Mouse (Mus musculus): ENCODE data around the gene Nefh. TPM values are rescaled to one million over a fixed set of nuclear protein-coding genes. Genes with fewer than 3 reads are reported as not detected.

The Nefh gene
- polyA plus RNA-seq, 1 experiment from 2014 or later, result 0.43 TPM

GRCm38 (mm10) chr11:4984249-4984648 is 36.4 kb upstream of the Nefh start:
- peak overlapping the region; percentile 49 for H3K4me2 ChIP-seq
- no peaks in the 10 kb centered on the region for H3K9me3 ChIP-seq (replicated peaks; ENCODE audit: control insufficient read depth, low read length)
- no peak overlapping the region for H3K27ac ChIP-seq (ENCODE audit: low read depth, low read length)
- H3K36me3 ChIP-seq (ENCODE audit: control insufficient read depth, insufficient read depth, low read length), result no peaks in the 10 kb centered on the region
- H3K27me3 ChIP-seq (ENCODE audit: control insufficient read depth, insufficient read depth, low read length), result no peaks in the 10 kb centered on the region
- no peak for ATAC-seq (replicated peaks; ENCODE audit: insufficient number of reproducible peaks, low FRiP score, low TSS enrichment)
- WGBS (ENCODE audit: insufficient replicate concordance), result 4% methylated on average over 5 of the region's 5 CpGs
- peaks cover 6% of the 10 kb centered on the region for H3K4me1 ChIP-seq (ENCODE audit: control insufficient read depth, insufficient read depth, low read length)
- no peak overlapping the region for H3K9ac ChIP-seq (ENCODE audit: low read depth, low read length)
- H3K4me3 ChIP-seq (ENCODE audit: low read depth, low read length), result peak overlapping the region; percentile 8; the same call in 1 of the 2 replicates

- Histone ChIP-seq H3K4me1 (ENCODE audit: control insufficient read depth, insufficient read depth, low read length) (peaks cover 6% of the 10 kb centered on the region), H3K27ac (ENCODE audit: low read depth, low read length) (no peak overlapping the region), H3K9ac (ENCODE audit: low read depth, low read length) (no peak overlapping the region), H3K9me3 (replicated peaks; ENCODE audit: control insufficient read depth, low read length) (no peaks in the 10 kb centered on the region), H3K4me2 (no peak overlapping the region; the same call in 1 of the 2 replicates), H3K27me3 (ENCODE audit: control insufficient read depth, insufficient read depth, low read length) (no peaks in the 10 kb centered on the region), H3K4me3 (ENCODE audit: low read depth, low read length) (no peak overlapping the region), H3K36me3 (ENCODE audit: control insufficient read depth, insufficient read depth, low read length) (no peaks in the 10 kb centered on the region)
- 45% methylated on average over 2 of the region's 2 CpGs for WGBS (ENCODE audit: insufficient replicate concordance)
- ATAC-seq (replicated peaks; ENCODE audit: insufficient number of reproducible peaks, low FRiP score, low TSS enrichment), result no peak
These were observed 35.7 kb upstream of the Nefh start for GRCm38 (mm10) chr11:4983538-4983937.

GRCm38 (mm10) chr11:4983010-4983409 is 35.1 kb upstream of the Nefh start:
- WGBS (ENCODE audit: insufficient replicate concordance), result 66% methylated on average over 3 of the region's 3 CpGs
- H3K4me2 ChIP-seq, result no peak overlapping the region
- H3K4me1 ChIP-seq (ENCODE audit: control insufficient read depth, insufficient read depth, low read length), result peaks cover 6% of the 10 kb centered on the region
- no peaks in the 10 kb centered on the region for H3K9me3 ChIP-seq (replicated peaks; ENCODE audit: control insufficient read depth, low read length)
- H3K4me3 ChIP-seq (ENCODE audit: low read depth, low read length), result no peak overlapping the region
- H3K9ac ChIP-seq (ENCODE audit: low read depth, low read length), result no peak overlapping the region
- no peak overlapping the region for H3K27ac ChIP-seq (ENCODE audit: low read depth, low read length)
- H3K36me3 ChIP-seq (ENCODE audit: control insufficient read depth, insufficient read depth, low read length), result no peaks in the 10 kb centered on the region
- no peak for ATAC-seq (replicated peaks; ENCODE audit: insufficient number of reproducible peaks, low FRiP score, low TSS enrichment)
- H3K27me3 ChIP-seq (ENCODE audit: control insufficient read depth, insufficient read depth, low read length), result no peaks in the 10 kb centered on the region

- peak overlapping the region; percentile 45 for H3K4me2 ChIP-seq
- 5% methylated on average over 14 of the region's 14 CpGs for WGBS (ENCODE audit: insufficient replicate concordance)
These were observed 27.8 kb upstream of the Nefh start for GRCm38 (mm10) chr11:4975623-4976022.

GRCm38 (mm10) chr11:4974376-4975122 is 26.7 kb upstream of the Nefh start:
- Histone ChIP-seq H3K4me3 (ENCODE audit: low read depth, low read length) (no peak overlapping the region), H3K27me3 (ENCODE audit: control insufficient read depth, insufficient read depth, low read length) (no peaks in the 10 kb centered on the region), H3K9me3 (replicated peaks; ENCODE audit: control insufficient read depth, low read length) (no peaks in the 10 kb centered on the region), H3K36me3 (ENCODE audit: control insufficient read depth, insufficient read depth, low read length) (no peaks in the 10 kb centered on the region), H3K9ac (ENCODE audit: low read depth, low read length) (no peak overlapping the region), H3K27ac (ENCODE audit: low read depth, low read length) (peak overlapping the region; percentile 2; the same call in 1 of the 2 replicates), H3K4me2 (no peak overlapping the region), H3K4me1 (ENCODE audit: control insufficient read depth, insufficient read depth, low read length) (no peaks in the 10 kb centered on the region)
- 0 out of 2 replicates have a peak, but pooled peaks have one; percentile 7 for ATAC-seq (replicated peaks; ENCODE audit: insufficient number of reproducible peaks, low FRiP score, low TSS enrichment)
- 54% methylated on average over 11 of the region's 11 CpGs for WGBS (ENCODE audit: insufficient replicate concordance)

More at GRCm38 (mm10) chr11:4975623-4976022, 27.8 kb upstream of the Nefh start:
- no peak for ATAC-seq (replicated peaks; ENCODE audit: insufficient number of reproducible peaks, low FRiP score, low TSS enrichment)
- Histone ChIP-seq H3K27me3 (ENCODE audit: control insufficient read depth, insufficient read depth, low read length) (no peaks in the 10 kb centered on the region), H3K4me3 (ENCODE audit: low read depth, low read length) (no peak overlapping the region), H3K9ac (ENCODE audit: low read depth, low read length) (no peak overlapping the region), H3K4me1 (ENCODE audit: control insufficient read depth, insufficient read depth, low read length) (no peaks in the 10 kb centered on the region), H3K27ac (ENCODE audit: low read depth, low read length) (no peak overlapping the region), H3K36me3 (ENCODE audit: control insufficient read depth, insufficient read depth, low read length) (no peaks in the 10 kb centered on the region), H3K9me3 (replicated peaks; ENCODE audit: control insufficient read depth, low read length) (no peaks in the 10 kb centered on the region)

- Histone ChIP-seq H3K9ac (ENCODE audit: low read depth, low read length) (no peak overlapping the region), H3K4me2 (no peak overlapping the region), H3K27me3 (ENCODE audit: control insufficient read depth, insufficient read depth, low read length) (no peaks in the 10 kb centered on the region), H3K27ac (ENCODE audit: low read depth, low read length) (no peak overlapping the region), H3K36me3 (ENCODE audit: control insufficient read depth, insufficient read depth, low read length) (no peaks in the 10 kb centered on the region), H3K9me3 (replicated peaks; ENCODE audit: control insufficient read depth, low read length) (no peaks in the 10 kb centered on the region), H3K4me3 (ENCODE audit: low read depth, low read length) (no peak overlapping the region), H3K4me1 (ENCODE audit: control insufficient read depth, insufficient read depth, low read length) (no peaks in the 10 kb centered on the region)
- ATAC-seq (replicated peaks; ENCODE audit: insufficient number of reproducible peaks, low FRiP score, low TSS enrichment), result no peak
- WGBS (ENCODE audit: insufficient replicate concordance), result 69% methylated on average over 2 of the region's 2 CpGs
These were observed 26.0 kb upstream of the Nefh start for GRCm38 (mm10) chr11:4973871-4974256.

GRCm38 (mm10) chr11:4972967-4973870 is 25.4 kb upstream of the Nefh start:
- no peak for ATAC-seq (replicated peaks; ENCODE audit: insufficient number of reproducible peaks, low FRiP score, low TSS enrichment)
- WGBS (ENCODE audit: insufficient replicate concordance), result 59% methylated on average over 13 of the region's 13 CpGs
- H3K27ac ChIP-seq (ENCODE audit: low read depth, low read length), result no peak overlapping the region

GRCm38 (mm10) chr11:4968376-4968775 is 20.5 kb upstream of the Nefh start:
- Histone ChIP-seq H3K4me3 (ENCODE audit: low read depth, low read length) (no peak overlapping the region), H3K9ac (ENCODE audit: low read depth, low read length) (0 out of 2 replicates have a peak overlapping the region, but pooled peaks have one; percentile 16), H3K4me1 (ENCODE audit: control insufficient read depth, insufficient read depth, low read length) (peaks cover 4% of the 10 kb centered on the region; the same call in 1 of the 2 replicates), H3K36me3 (ENCODE audit: control insufficient read depth, insufficient read depth, low read length) (no peaks in the 10 kb centered on the region), H3K27me3 (ENCODE audit: control insufficient read depth, insufficient read depth, low read length) (no peaks in the 10 kb centered on the region), H3K27ac (ENCODE audit: low read depth, low read length) (no peak overlapping the region), H3K4me2 (no peak overlapping the region), H3K9me3 (replicated peaks; ENCODE audit: control insufficient read depth, low read length) (no peaks in the 10 kb centered on the region)
- 77% methylated on average over 10 of the region's 10 CpGs for WGBS (ENCODE audit: insufficient replicate concordance)
- no peak for ATAC-seq (replicated peaks; ENCODE audit: insufficient number of reproducible peaks, low FRiP score, low TSS enrichment)

More at GRCm38 (mm10) chr11:4972967-4973870, 25.4 kb upstream of the Nefh start:
- Histone ChIP-seq H3K4me3 (ENCODE audit: low read depth, low read length) (no peak overlapping the region), H3K4me2 (no peak overlapping the region), H3K4me1 (ENCODE audit: control insufficient read depth, insufficient read depth, low read length) (no peaks in the 10 kb centered on the region), H3K9ac (ENCODE audit: low read depth, low read length) (no peak overlapping the region), H3K36me3 (ENCODE audit: control insufficient read depth, insufficient read depth, low read length) (no peaks in the 10 kb centered on the region), H3K9me3 (replicated peaks; ENCODE audit: control insufficient read depth, low read length) (no peaks in the 10 kb centered on the region), H3K27me3 (ENCODE audit: control insufficient read depth, insufficient read depth, low read length) (no peaks in the 10 kb centered on the region)
